Mouse (Mus musculus): ENCODE measurements at regions not wholly inside any gene's neighbourhood (a gene's known extent, or its start where the extent isn't known, plus 50 kb on each side); places are given as distances from the start of the nearest gene placed in this dataset.

- DNase-seq, result no peak
Measured at GRCm38 (mm10) chr1:184533870-184534269, 198.5 kb downstream of the Hlx start.

GRCm38 (mm10) chr1:184532488-184533055, 199.8 kb downstream of the Hlx start:
- no peak for DNase-seq

GRCm38 (mm10) chr1:184530606-184531320, 201.7 kb downstream of the Hlx start:
- DNase-seq, result no peak

- DNase-seq, result no peak
Measured at GRCm38 (mm10) chr1:184525740-184526139, 206.7 kb downstream of the Hlx start.

- no peak for DNase-seq
Measured at GRCm38 (mm10) chr1:184519551-184519950, 212.9 kb downstream of the Hlx start.

GRCm38 (mm10) chr1:184504663-184505062, 227.8 kb downstream of the Hlx start:
- no peak for DNase-seq

GRCm38 (mm10) chr1:184503827-184504355, 228.5 kb downstream of the Hlx start:
- DNase-seq, result no peak

- no peak for DNase-seq
Measured at GRCm38 (mm10) chr1:184500702-184501101, 231.7 kb downstream of the Hlx start.

- no peak for DNase-seq
Measured at GRCm38 (mm10) chr1:184498909-184499525, 233.4 kb downstream of the Hlx start.

- no peak for DNase-seq
Measured at GRCm38 (mm10) chr1:184497007-184497406, 235.4 kb downstream of the Hlx start.

GRCm38 (mm10) chr1:184493811-184494210, 238.6 kb downstream of the Hlx start:
- DNase-seq, result no peak

GRCm38 (mm10) chr1:184492115-184492514, 240.3 kb downstream of the Hlx start:
- DNase-seq, result no peak

GRCm38 (mm10) chr1:184491252-184491651, 241.2 kb downstream of the Hlx start:
- no peak for DNase-seq

GRCm38 (mm10) chr1:184487409-184487808, 245.0 kb downstream of the Hlx start:
- no peak for DNase-seq

- DNase-seq, result no peak
Measured at GRCm38 (mm10) chr1:184484801-184485200, 247.6 kb downstream of the Hlx start.

GRCm38 (mm10) chr1:184483371-184483770, 249.0 kb downstream of the Hlx start:
- no peak for DNase-seq

- DNase-seq, result no peak
Measured at GRCm38 (mm10) chr1:184482026-184482425, 250.4 kb downstream of the Hlx start.

- DNase-seq, result no peak
Measured at GRCm38 (mm10) chr1:184480571-184481220, 251.7 kb downstream of the Hlx start.

GRCm38 (mm10) chr1:184478006-184478405, 254.4 kb downstream of the Hlx start:
- DNase-seq, result no peak

GRCm38 (mm10) chr1:184462481-184463124, 269.8 kb downstream of the Hlx start:
- no peak for DNase-seq

- DNase-seq, result no peak
Measured at GRCm38 (mm10) chr1:184461411-184461810, 271.0 kb downstream of the Hlx start.

GRCm38 (mm10) chr1:184456727-184457126, 275.7 kb downstream of the Hlx start:
- DNase-seq, result no peak

GRCm38 (mm10) chr1:184454381-184454780, 278.0 kb downstream of the Hlx start:
- no peak for DNase-seq
